Mouse (Mus musculus): ENCODE results near the gene Prm3. TPM values are rescaled to one million over a fixed set of nuclear protein-coding genes. Genes with fewer than 3 reads are reported as not detected.

Prm3 gene
- polyA plus RNA-seq (2012; ENCODE audit: insufficient read depth, insufficient read length, missing spikeins), result not detected in 2 replicates

DNA sequence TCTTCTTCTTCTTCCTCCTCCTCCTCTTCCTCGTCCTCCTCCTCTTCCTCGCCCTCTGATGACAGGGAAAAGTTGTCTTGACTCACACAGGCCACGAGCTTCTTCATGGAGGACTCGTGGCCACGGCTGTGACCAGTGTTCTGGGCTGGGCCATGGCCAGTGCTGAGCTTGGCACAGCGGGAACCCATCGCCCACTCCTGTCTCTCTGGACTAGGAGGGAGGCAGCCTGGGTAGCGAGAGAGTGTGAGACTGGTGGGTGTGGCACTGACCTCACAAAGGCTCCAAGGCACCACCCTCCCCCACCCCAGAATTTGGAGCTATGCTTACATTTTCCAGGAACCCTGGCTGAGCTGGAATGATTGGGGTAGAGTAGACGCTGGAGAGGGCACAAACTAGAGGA, at the start of gene Prm3:
Prm3 (minus strand) TSS at position 213 of the 400 bp plus-strand sequence.
- H3K4me3 ChIP-seq (ENCODE audit: insufficient read depth, low read length), result no peak within 1 kb of the TSS
- H3K27ac ChIP-seq (ENCODE audit: insufficient read depth, low read depth, low read length), result no peak within 1 kb of the TSS
- TF ChIP-seq CTCF (IDR thresholded peaks at IDR 0.05; ENCODE audit: low read depth, low read length) (no peak), POLR2A (IDR thresholded peaks at IDR 0.05; ENCODE audit: borderline replicate concordance, low read depth, low read length) (no peak)
- no peaks in the 10 kb centered on the region for H3K4me1 ChIP-seq (ENCODE audit: control insufficient read depth, insufficient read depth, low read length)

DNA sequence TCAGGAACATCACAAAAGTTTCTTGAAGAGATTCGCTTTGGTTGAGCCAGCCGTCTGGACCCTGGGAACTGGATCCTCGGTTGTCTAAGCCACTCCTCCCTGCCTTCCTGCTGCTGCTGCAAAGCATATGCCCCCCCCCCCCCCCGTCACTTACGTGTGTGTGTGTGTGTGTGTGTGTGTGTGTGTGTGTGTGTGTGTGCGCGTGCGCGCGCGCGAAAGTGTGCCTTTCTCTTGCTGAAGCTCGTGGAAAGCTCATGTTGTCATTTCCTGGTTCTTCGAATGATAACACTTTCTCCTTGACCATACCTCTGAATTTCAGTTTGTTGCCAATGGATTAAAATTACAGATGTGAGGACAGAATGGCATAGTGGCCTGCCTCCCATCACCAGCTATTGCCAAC, 49.3 kb upstream of the Prm3 start:
- H3K27ac ChIP-seq (ENCODE audit: insufficient read depth, low read depth, low read length), result no peak overlapping the region
- TF ChIP-seq POLR2A (IDR thresholded peaks at IDR 0.05; ENCODE audit: borderline replicate concordance, low read depth, low read length) (no peak), CTCF (IDR thresholded peaks at IDR 0.05; ENCODE audit: low read depth, low read length) (no peak)
- peaks cover 23% of the 10 kb centered on the region for H3K4me1 ChIP-seq (ENCODE audit: control insufficient read depth, insufficient read depth, low read length)
- H3K4me3 ChIP-seq (ENCODE audit: insufficient read depth, low read length), result no peak overlapping the region

DNA sequence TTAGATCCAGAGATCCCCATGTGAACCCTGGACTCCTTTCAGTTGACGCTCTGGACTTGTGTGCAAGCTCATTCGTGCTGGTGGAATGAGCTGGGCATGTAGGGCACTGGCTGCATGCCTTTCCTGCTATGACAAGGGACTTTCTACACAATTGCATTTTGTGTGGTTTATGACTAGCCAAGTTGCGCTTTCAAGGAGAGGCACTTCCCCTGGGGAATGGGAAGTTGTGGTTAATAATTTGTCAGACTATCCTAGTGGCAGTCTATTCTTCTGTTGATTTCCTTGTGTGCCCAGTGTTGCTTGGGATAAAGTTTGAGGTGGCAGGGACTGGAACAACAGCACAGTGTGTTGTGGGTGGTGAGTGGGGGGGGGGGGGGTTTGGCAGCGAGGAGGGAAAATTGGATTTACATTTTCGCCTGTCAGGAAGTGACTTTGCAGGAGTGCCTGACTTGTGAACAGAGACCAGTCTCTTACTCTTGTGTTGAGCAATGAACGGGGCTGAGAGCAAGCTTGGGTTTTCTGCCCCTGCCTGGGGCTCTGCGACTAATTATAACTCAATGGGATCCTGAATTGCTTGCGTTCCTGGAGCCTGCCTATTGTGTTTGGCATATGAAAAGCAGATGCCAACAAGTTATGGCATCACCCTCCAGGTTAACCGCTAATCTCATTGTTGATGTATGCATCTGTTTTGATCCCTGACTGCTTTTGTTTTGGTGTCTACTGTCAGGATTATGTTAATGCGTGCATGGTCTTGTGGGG, 48.0 kb upstream of the Prm3 start:
- no peak overlapping the region for H3K4me3 ChIP-seq (ENCODE audit: insufficient read depth, low read length)
- no peak overlapping the region for H3K27ac ChIP-seq (ENCODE audit: insufficient read depth, low read depth, low read length)
- peaks cover 20% of the 10 kb centered on the region for H3K4me1 ChIP-seq (ENCODE audit: control insufficient read depth, insufficient read depth, low read length)
- no peak for TF ChIP-seq POLR2A (IDR thresholded peaks at IDR 0.05; ENCODE audit: borderline replicate concordance, low read depth, low read length)

DNA sequence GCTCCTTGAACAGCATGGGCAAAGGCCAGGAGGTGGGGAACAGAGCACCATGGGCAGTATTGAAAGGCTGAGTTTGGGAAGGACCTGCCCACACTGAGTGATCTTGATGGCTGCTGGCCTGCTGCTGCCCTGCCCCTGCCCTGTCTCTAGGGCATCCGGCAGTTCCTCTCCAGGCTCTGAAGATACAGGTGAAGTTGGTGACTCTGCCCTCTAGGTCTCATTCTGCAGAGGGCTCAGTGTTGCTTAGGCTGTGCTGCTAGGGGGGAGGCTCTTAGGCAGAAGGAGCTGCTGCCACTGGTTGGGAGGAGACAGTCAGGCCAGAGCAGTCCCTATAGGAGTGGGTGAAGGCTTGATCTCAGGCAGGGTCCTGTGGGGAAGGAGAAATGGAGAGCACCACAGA, 47.2 kb upstream of the Prm3 start:
- TF ChIP-seq CTCF (IDR thresholded peaks at IDR 0.05; ENCODE audit: low read depth, low read length), result no peak; the same call in 1 of the 2 replicates
- TF ChIP-seq POLR2A (IDR thresholded peaks at IDR 0.05; ENCODE audit: borderline replicate concordance, low read depth, low read length), result no peak
- Histone ChIP-seq H3K4me1 (ENCODE audit: control insufficient read depth, insufficient read depth, low read length) (peaks cover 20% of the 10 kb centered on the region), H3K4me3 (ENCODE audit: insufficient read depth, low read length) (no peak overlapping the region), H3K27ac (ENCODE audit: insufficient read depth, low read depth, low read length) (no peak overlapping the region)

DNA sequence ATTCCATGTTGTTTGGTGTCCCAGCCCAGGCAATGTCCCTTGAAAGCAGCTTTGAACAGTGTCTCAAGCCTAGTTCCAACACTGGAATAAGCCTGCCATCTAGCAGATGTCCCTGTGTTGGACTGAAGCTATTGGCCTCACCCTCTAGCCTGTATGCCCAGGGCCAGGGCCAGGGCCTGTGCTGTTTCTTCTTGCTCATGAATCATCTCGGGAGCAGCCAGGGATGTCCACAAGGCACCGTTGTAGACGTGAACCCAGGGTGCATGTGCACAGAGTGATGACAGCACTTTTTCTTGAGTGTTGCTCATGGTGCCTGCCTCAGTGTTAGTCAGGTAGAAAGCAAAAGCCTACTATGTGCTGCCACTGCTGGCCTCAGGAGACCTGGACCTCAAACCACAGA, 46.5 kb upstream of the Prm3 start:
- Histone ChIP-seq H3K27ac (ENCODE audit: insufficient read depth, low read depth, low read length) (no peak overlapping the region), H3K4me1 (ENCODE audit: control insufficient read depth, insufficient read depth, low read length) (peaks cover 20% of the 10 kb centered on the region), H3K4me3 (ENCODE audit: insufficient read depth, low read length) (no peak overlapping the region)
- TF ChIP-seq POLR2A (IDR thresholded peaks at IDR 0.05; ENCODE audit: borderline replicate concordance, low read depth, low read length) (no peak), CTCF (IDR thresholded peaks at IDR 0.05; ENCODE audit: low read depth, low read length) (no peak)

DNA sequence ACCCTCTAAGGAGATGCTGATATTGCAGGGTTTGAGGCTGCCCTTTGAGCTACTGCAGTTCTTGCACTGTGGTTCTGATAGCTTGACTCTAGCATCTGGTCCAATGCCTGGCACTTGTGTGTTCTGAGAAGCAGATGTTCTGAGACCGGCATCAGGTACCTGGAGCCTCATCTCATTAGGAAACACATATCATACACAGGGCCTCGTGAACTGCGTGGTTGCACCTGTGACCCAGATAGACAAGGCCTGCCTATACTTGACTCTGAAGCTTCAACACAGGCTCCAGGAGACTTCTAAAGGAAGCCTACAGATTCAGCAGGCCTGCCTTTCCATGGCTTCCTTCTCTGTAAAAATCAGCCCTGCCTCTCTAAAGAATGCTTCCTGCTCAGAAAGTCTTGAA, 45.7 kb upstream of the Prm3 start:
- TF ChIP-seq CTCF (IDR thresholded peaks at IDR 0.05; ENCODE audit: low read depth, low read length) (no peak), POLR2A (IDR thresholded peaks at IDR 0.05; ENCODE audit: borderline replicate concordance, low read depth, low read length) (no peak)
- Histone ChIP-seq H3K27ac (ENCODE audit: insufficient read depth, low read depth, low read length) (no peak overlapping the region), H3K4me3 (ENCODE audit: insufficient read depth, low read length) (no peak overlapping the region), H3K4me1 (ENCODE audit: control insufficient read depth, insufficient read depth, low read length) (peaks cover 20% of the 10 kb centered on the region)

DNA sequence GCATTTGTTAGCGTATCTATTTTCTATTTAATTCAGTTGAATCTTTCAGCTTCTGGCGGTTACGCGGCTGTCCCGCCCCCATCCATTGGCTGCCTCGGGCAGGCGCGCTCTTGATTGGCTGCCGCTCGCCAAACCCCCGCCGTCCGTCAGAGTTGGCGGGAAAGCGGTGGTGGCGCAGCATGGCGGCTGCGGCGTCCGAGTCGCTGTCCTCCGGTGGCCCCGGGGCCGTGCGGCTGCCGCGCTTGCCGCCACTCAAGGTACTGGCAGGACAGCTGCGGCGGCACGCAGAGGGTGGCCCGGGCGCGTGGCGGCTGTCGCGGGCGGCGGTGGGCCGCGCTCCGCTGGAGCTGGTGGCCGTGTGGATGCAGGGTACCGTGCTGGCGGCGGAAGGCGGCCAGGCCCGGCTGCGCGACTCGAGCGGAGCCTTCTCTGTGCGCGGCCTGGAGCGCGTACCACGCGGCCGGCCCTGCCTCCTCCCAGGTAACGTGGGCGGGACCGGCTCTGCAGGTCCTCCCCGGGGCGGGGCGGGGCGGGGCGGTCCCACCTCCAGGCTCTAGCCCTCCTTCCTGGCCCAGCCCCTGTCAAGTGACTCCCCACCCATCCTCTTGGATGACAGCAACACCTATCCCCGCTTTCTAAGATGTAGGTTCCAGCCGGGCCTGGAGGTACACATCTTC, 44.3 kb upstream of the Prm3 start, which contains the start of gene Rmi2:
Rmi2 (plus strand) TSS at position 149 of the 677 bp plus-strand sequence.
- peak within 1 kb of the TSS; percentile 65 for H3K4me3 ChIP-seq (ENCODE audit: insufficient read depth, low read length)
- peaks cover 20% of the 10 kb centered on the region for H3K4me1 ChIP-seq (ENCODE audit: control insufficient read depth, insufficient read depth, low read length)
- TF ChIP-seq CTCF (IDR thresholded peaks at IDR 0.05; ENCODE audit: low read depth, low read length), result no peak
- no peak for TF ChIP-seq POLR2A (IDR thresholded peaks at IDR 0.05; ENCODE audit: borderline replicate concordance, low read depth, low read length)
- H3K27ac ChIP-seq (ENCODE audit: insufficient read depth, low read depth, low read length), result no peak within 1 kb of the TSS

DNA sequence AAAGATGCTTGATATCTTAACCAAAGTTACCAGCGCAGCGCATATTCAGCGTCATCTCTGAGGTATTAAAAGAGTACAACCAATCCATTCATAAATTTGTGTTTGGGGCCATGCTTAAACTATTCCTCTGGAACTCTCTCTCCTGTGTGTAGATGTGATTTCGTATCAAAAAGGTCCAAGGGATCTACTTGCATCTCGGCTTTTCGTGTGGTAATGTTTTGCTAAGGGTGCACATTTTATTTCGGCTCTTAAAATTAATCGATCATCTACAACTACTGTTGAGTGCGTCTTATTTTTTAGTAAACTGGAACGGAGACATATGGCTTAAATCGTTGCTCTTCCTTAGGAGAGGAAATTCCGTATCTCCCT, 43.8 kb upstream of the Prm3 start:
- TF ChIP-seq CTCF (IDR thresholded peaks at IDR 0.05; ENCODE audit: low read depth, low read length) (no peak), POLR2A (IDR thresholded peaks at IDR 0.05; ENCODE audit: borderline replicate concordance, low read depth, low read length) (no peak)
- peak overlapping the region; percentile 65 for H3K4me3 ChIP-seq (ENCODE audit: insufficient read depth, low read length)
- no peak overlapping the region for H3K27ac ChIP-seq (ENCODE audit: insufficient read depth, low read depth, low read length)
- H3K4me1 ChIP-seq (ENCODE audit: control insufficient read depth, insufficient read depth, low read length), result peaks cover 16% of the 10 kb centered on the region

DNA sequence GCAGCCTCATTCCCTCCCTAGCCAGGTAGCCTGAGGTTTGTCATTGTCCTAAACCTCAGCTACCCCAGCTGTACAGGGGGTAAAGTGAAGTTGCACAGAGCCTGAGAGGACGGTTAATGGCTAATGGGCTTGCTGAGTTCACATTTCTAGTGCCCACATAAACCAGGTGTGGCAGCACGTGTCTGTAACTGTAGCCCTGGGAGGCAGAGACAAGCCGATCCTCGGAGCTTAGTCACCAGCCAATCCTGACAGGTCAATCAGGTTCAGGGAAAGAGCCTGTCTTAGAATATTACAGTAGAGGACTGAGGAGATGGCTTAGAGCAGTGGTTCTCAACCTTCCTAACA, 37.7 kb upstream of the Prm3 start:
- no peak for TF ChIP-seq POLR2A (IDR thresholded peaks at IDR 0.05; ENCODE audit: borderline replicate concordance, low read depth, low read length)
- no peak for TF ChIP-seq CTCF (IDR thresholded peaks at IDR 0.05; ENCODE audit: low read depth, low read length)

DNA sequence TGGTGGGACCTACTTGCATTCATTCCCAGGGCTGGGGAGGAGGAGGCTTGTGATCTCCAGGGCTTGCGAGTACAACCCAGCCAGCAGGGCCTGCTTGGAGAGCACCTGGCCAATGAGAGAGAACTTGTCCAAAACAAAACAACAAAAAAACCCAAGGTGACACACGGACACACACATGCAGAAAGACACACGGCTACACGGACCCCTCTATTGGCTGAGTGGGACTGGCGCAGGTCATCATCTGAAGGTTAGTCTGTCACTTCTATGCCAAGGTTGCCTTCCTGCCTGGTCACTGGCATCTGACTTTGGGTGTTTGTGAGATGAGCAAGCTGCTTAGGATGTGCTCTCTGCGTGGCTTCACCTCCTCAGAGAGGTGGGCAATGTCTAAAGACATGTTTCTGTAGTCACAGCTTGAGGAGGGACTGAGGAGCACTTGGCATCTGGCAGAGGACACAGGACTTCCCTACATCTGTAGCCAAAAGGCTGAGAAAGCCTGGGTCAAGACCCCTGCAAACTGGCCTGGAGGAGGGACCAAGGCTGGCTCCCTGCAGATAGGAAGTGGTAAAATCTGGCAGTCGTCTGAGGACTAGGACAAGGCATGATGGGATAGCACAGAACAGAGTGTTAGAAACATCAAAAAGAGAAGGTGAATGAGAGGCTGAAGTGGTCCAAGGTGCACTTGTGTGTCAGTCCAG, 37.2 kb upstream of the Prm3 start:
- TF ChIP-seq CTCF (IDR thresholded peaks at IDR 0.05; ENCODE audit: low read depth, low read length) (no peak), POLR2A (IDR thresholded peaks at IDR 0.05; ENCODE audit: borderline replicate concordance, low read depth, low read length) (no peak)
- Histone ChIP-seq H3K27ac (ENCODE audit: insufficient read depth, low read depth, low read length) (no peak overlapping the region), H3K4me3 (ENCODE audit: insufficient read depth, low read length) (no peak overlapping the region), H3K4me1 (ENCODE audit: control insufficient read depth, insufficient read depth, low read length) (no peaks in the 10 kb centered on the region)

More for the DNA sequence above, 37.7 kb upstream of the Prm3 start:
- no peaks in the 10 kb centered on the region for H3K4me1 ChIP-seq (ENCODE audit: control insufficient read depth, insufficient read depth, low read length)
- H3K27ac ChIP-seq (ENCODE audit: insufficient read depth, low read depth, low read length), result no peak overlapping the region
- no peak overlapping the region for H3K4me3 ChIP-seq (ENCODE audit: insufficient read depth, low read length)
